Mouse (Mus musculus) kidney, embryonic 16.5 days (tissue): ENCODE data around the gene Crocc2. TPM values are rescaled to one million over a fixed set of nuclear protein-coding genes. Genes with fewer than 3 reads are reported as not detected.
"Not testable (repeated sequence)": the region's sequence is repeated elsewhere in the genome, so short reads cannot be mapped to it uniquely, and the experiment has no call there.

ENCODE experiments used
- ATAC-seq: fragments of 200-750 bp; cut with Nextera tagmentation; 2 replicates; pipeline ENCODE4 v1.8.0; 2017; ENCODE audit warnings: moderate TSS enrichment; ENCODE audit not compliant: low FRiP score, low TSS enrichment
- H3K27ac ChIP-seq: fragments of 300-500 bp; sonication (generic); 2 replicates; pipeline ENCODE4 v1.5.1; 2014; ENCODE audit warnings: low read length
- H3K27me3 ChIP-seq: fragments of 300-500 bp; sonication (generic); 2 replicates; pipeline ENCODE4 v1.6.1; 2014; ENCODE audit warnings: low read length, control low read depth, mixed read lengths; ENCODE audit not compliant: insufficient read depth
- H3K36me3 ChIP-seq: fragments of 300-500 bp; sonication (generic); 2 replicates; pipeline ENCODE4 v1.6.1; 2014; ENCODE audit warnings: low read length, control low read depth, mixed read lengths; ENCODE audit not compliant: insufficient read depth
- H3K4me1 ChIP-seq: fragments of 300-500 bp; sonication (generic); 2 replicates; pipeline ENCODE4 v1.6.1; 2014; ENCODE audit warnings: low read length, control low read depth, mixed read lengths; ENCODE audit not compliant: insufficient read depth
- H3K4me2 ChIP-seq: fragments of 300-500 bp; sonication (generic); replicated peaks from 2 replicates; pipeline ENCODE4 v1.6.1; 2014; ENCODE audit warnings: low read depth, low read length
- H3K4me3 ChIP-seq: fragments of 300-500 bp; sonication (generic); 2 replicates; pipeline ENCODE4 v1.5.1; 2014; ENCODE audit warnings: mild to moderate bottlenecking, low read length
- H3K9ac ChIP-seq: fragments of 300-500 bp; sonication (generic); replicated peaks from 2 replicates; pipeline ENCODE4 v1.6.1; 2014; ENCODE audit warnings: low read length
- H3K9me3 ChIP-seq: fragments of 300-500 bp; sonication (generic); 2 replicates; pipeline ENCODE4 v1.6.1; 2016; ENCODE audit warnings: low read length, control low read depth
- WGBS: fragments of 180-500 bp; shearing (Covaris S2); extraction: QIAGEN DNeasy Blood & Tissue Kit; methylation state at CpG from one replicate; pipeline ENCODE4 v1.1.7; 2014; 5-methylcytosine and 5-hydroxymethylcytosine counted together
- polyA plus RNA-seq: library from polyadenylated mRNA; unstranded; fragments of >200 nt; fragmentation: Nextera tagmentation; extraction: Ambion mirVana; gene quantifications from 2 replicates; pipeline ENCODE4 v1.2.1, GENCODE M21; 2015

Crocc2 gene
- polyA plus RNA-seq, 1 experiment from 2014 or later: 0.34 TPM

DNA sequence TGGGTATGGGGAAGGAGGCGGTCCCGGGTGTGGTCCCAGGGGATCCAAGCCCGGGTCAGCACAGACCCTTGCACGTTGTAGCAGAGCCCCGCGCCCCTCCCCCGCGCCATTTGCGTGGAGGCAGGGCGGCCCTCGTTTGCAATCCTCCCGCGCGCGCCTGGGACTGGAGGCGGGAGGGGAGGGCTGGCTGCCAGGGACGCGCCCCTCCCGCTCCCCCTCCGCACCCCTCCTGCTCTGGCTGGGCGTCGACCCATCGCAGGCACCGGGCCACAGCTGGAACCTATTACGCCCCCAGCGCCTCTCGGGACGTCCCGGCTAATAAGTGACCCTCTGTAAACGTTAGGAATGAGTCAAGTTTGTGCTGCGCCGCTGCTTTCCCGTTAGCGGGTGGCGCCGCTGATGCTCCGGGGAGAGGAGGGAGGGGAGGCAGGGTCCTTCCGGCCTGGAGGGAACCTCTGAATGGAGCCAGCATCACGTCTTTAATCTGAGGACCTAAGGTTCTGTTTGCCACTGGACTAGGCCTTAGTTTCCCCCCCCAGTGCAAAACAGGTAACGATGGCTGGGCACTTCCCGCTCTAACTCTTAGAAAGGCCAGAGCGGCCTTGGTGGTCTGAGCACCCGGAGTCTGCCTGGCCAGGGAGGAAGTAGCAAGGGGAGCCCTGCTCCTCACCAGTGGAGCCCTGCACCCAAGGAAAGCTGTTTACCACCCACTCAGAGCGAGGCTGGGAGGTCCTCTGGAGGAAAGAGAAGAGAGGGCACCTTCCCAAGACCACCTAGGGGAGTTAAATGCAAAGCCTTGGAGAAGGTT, 8.2 kb downstream of the Crocc2 start:
- 3% methylated on average over 37 of the region's 44 CpGs for WGBS
- H3K9ac ChIP-seq: peak overlapping the region; percentile 53
- peaks cover 23% of the 10 kb centered on the region for H3K4me1 ChIP-seq
- ATAC-seq: peak; percentile 84
- peak overlapping the region; percentile 91 for H3K27ac ChIP-seq
- peak overlapping the region; percentile 76 for H3K4me2 ChIP-seq
- peaks cover 4% of the 10 kb centered on the region; the same call in 1 of the 2 replicates for H3K27me3 ChIP-seq
- H3K4me3 ChIP-seq: peak overlapping the region; percentile 42
- H3K36me3 ChIP-seq: no peaks in the 10 kb centered on the region
- no peaks in the 10 kb centered on the region for H3K9me3 ChIP-seq

GRCm38 (mm10) chr1:93182281-93182680, 13.8 kb downstream of the Crocc2 start:
- 85% methylated on average over 7 of the region's 7 CpGs for WGBS
- no peak overlapping the region for H3K4me2 ChIP-seq
- no peaks in the 10 kb centered on the region; the same call in 1 of the 2 replicates for H3K27me3 ChIP-seq
- H3K36me3 ChIP-seq: no peaks in the 10 kb centered on the region
- no peak overlapping the region for H3K4me3 ChIP-seq
- peaks cover 4% of the 10 kb centered on the region for H3K4me1 ChIP-seq
- no peak overlapping the region for H3K9ac ChIP-seq
- no peaks in the 10 kb centered on the region for H3K9me3 ChIP-seq
- ATAC-seq: no peak
- H3K27ac ChIP-seq: no peak overlapping the region

- no peak for ATAC-seq
- 77% methylated on average over 14 of the region's 14 CpGs for WGBS
- H3K4me1 ChIP-seq: 0 out of 2 replicates have a peak, but pooled peaks cover 9% of the 10 kb centered on the region
- no peaks in the 10 kb centered on the region for H3K36me3 ChIP-seq
- no peak overlapping the region for H3K27ac ChIP-seq
- no peaks in the 10 kb centered on the region for H3K9me3 ChIP-seq
- no peak overlapping the region for H3K4me3 ChIP-seq
- H3K9ac ChIP-seq: no peak overlapping the region
- H3K4me2 ChIP-seq: no peak overlapping the region
- no peaks in the 10 kb centered on the region for H3K27me3 ChIP-seq
Measured at GRCm38 (mm10) chr1:93184071-93184828, 15.7 kb downstream of the Crocc2 start.

DNA sequence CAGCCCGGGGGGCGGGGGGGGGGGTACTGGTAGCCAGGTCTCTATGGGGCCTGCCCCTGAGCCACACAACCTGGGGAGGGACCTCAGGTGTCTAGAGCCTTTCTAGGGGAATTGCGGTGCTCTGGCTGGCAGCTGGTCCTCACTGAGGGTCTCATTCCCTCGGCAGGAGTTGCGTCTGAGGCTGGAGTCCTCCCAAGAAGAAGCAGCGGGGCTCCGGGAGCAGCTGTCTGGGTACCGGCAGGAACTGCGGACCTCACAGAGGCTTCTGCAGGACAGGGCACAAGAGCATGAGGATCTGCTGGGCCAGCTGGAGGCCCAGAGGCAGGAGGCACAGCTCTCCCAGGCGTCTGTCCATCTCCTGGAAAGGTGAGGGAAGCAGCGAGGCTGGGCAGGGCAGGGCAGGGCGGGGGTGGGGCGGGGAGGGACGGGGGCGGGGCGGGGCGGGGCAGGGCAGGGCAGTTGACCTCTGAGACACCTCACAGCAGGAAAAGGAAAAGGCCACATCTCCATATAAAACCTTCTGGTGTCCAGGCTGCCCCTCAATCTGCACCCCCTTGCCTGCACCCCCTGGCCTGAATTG, 22.3 kb downstream of the Crocc2 start:
- H3K27me3 ChIP-seq: peaks cover 6% of the 10 kb centered on the region; the same call in 1 of the 2 replicates
- no peak overlapping the region for H3K4me2 ChIP-seq
- H3K27ac ChIP-seq: no peak overlapping the region
- WGBS: 11% methylated on average over 10 of the region's 17 CpGs
- ATAC-seq: no peak
- no peaks in the 10 kb centered on the region for H3K9me3 ChIP-seq
- no peak overlapping the region for H3K9ac ChIP-seq
- H3K36me3 ChIP-seq: no peaks in the 10 kb centered on the region
- H3K4me3 ChIP-seq: no peak overlapping the region
- H3K4me1 ChIP-seq: peaks cover 20% of the 10 kb centered on the region

DNA sequence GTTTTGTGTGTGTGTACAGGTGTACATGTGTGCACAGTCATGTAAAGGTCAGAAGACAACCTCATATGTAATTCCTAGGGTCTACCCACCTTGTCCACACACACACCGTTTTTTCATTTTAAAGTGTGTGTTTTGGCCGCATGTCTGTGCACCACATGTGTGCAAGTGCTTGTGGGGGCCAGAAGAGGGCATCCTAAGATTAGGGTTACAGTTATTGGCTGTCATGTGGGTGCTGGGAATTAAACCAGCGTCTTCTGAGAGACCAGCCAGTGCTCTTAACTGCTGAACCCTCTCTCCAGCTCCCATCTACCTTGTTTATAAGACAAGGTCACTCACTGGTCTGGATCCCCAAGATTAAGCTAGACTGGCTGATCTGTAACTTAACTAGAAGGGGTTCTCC, 26.4 kb downstream of the Crocc2 start:
- Histone ChIP-seq H3K9ac (no peak overlapping the region), H3K27ac (no peak overlapping the region), H3K4me3 (no peak overlapping the region), H3K9me3 (peaks cover 5% of the 10 kb centered on the region), H3K27me3 (peaks cover 4% of the 10 kb centered on the region; the same call in 1 of the 2 replicates), H3K4me2 (no peak overlapping the region), H3K36me3 (no peaks in the 10 kb centered on the region), H3K4me1 (peaks cover 6% of the 10 kb centered on the region)
- 92% methylated on average over 3 of the region's 3 CpGs for WGBS
- ATAC-seq: no peak

- 87% methylated on average over 2 of the region's 2 CpGs for WGBS
- H3K4me1 ChIP-seq, H3K36me3 ChIP-seq, H3K4me2 ChIP-seq, H3K9me3 ChIP-seq, H3K9ac ChIP-seq, H3K4me3 ChIP-seq, H3K27ac ChIP-seq, H3K27me3 ChIP-seq, ATAC-seq: not testable (repeated sequence)
Measured at GRCm38 (mm10) chr1:93197454-93197853, 28.9 kb downstream of the Crocc2 start.

DNA sequence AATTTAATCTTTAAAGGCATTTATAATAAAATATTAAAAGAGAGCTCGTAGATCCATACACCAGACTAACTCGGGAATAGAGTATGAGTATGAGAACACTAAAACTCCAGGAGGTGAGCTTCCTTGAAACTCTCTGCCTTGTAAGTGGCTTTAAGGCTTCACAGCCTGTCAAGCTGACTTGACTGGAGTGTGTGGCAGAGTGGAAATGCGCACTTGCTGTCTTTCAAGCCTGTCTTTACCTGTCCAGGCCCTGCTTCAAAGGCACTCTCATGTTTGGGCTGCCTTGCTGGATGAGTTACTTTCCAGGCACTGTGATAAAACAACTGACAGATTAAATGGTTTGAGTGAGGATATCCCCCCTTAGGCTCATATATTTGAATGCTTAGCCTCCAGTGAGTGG, 29.4 kb downstream of the Crocc2 start:
- WGBS: 77% methylated on average over 3 of the region's 3 CpGs
- no peaks in the 10 kb centered on the region for H3K36me3 ChIP-seq
- no peak overlapping the region for H3K4me2 ChIP-seq
- peak overlapping the region; percentile 25; the same call in 1 of the 2 replicates for H3K27ac ChIP-seq
- H3K9ac ChIP-seq: no peak overlapping the region
- peaks cover 5% of the 10 kb centered on the region for H3K9me3 ChIP-seq
- no peak for ATAC-seq
- H3K4me3 ChIP-seq: no peak overlapping the region
- no peaks in the 10 kb centered on the region for H3K27me3 ChIP-seq
- H3K4me1 ChIP-seq: no peaks in the 10 kb centered on the region

GRCm38 (mm10) chr1:93206277-93206970, 37.9 kb downstream of the Crocc2 start:
- no peaks in the 10 kb centered on the region for H3K27me3 ChIP-seq
- H3K9ac ChIP-seq: no peak overlapping the region
- H3K36me3 ChIP-seq: no peaks in the 10 kb centered on the region
- ATAC-seq: no peak
- H3K4me1 ChIP-seq: peaks cover 25% of the 10 kb centered on the region
- no peaks in the 10 kb centered on the region for H3K9me3 ChIP-seq
- WGBS: 60% methylated on average over 12 of the region's 12 CpGs
- no peak overlapping the region for H3K27ac ChIP-seq
- H3K4me2 ChIP-seq: no peak overlapping the region
- H3K4me3 ChIP-seq: no peak overlapping the region

GRCm38 (mm10) chr1:93207536-93208064, 39.1 kb downstream of the Crocc2 start:
- H3K27me3 ChIP-seq: no peaks in the 10 kb centered on the region
- no peak for ATAC-seq
- no peak overlapping the region for H3K4me3 ChIP-seq
- no peak overlapping the region for H3K4me2 ChIP-seq
- no peaks in the 10 kb centered on the region for H3K36me3 ChIP-seq
- H3K9ac ChIP-seq: no peak overlapping the region
- H3K4me1 ChIP-seq: peaks cover 35% of the 10 kb centered on the region
- no peak overlapping the region for H3K27ac ChIP-seq
- 82% methylated on average over 4 of the region's 4 CpGs for WGBS
- no peaks in the 10 kb centered on the region for H3K9me3 ChIP-seq
